Mouse (Mus musculus) limb, embryonic 14.5 days (tissue): Measurements from ENCODE around the gene Dsel. TPM values are rescaled to one million over a fixed set of nuclear protein-coding genes. Genes with fewer than 3 reads are reported as not detected.
A peak's percentile ranks its signal among the peaks of the same experiment; 100 is the strongest.

Experiments
- ATAC-seq: fragments of 200-750 bp; cut with Nextera tagmentation; 2 replicates; pipeline ENCODE4 v1.8.0; 2017; ENCODE audit warnings: low read depth, moderate number of reproducible peaks, moderate TSS enrichment; ENCODE audit not compliant: low FRiP score
- DNase-seq: peaks from one replicate; pipeline ENCODE4 v3.0.0-alpha.2; 2015; ENCODE audit warnings: low spot score
- H3K27ac ChIP-seq: fragments of 300-500 bp; sonication (generic); replicated peaks from 2 replicates; pipeline ENCODE4 v1.5.1; 2014; ENCODE audit warnings: low read depth, mild to moderate bottlenecking, low read length, moderate library complexity, mixed read lengths
- H3K27me3 ChIP-seq: fragments of 300-500 bp; sonication (generic); 2 replicates; pipeline ENCODE4 v1.6.1; 2014; ENCODE audit warnings: low read length, mixed read lengths; ENCODE audit not compliant: control insufficient read depth, insufficient read depth
- H3K36me3 ChIP-seq: fragments of 300-500 bp; sonication (generic); 2 replicates; pipeline ENCODE4 v1.6.1; 2014; ENCODE audit warnings: mild to moderate bottlenecking, low read length, moderate library complexity, mixed read lengths; ENCODE audit not compliant: control insufficient read depth, insufficient read depth
- H3K4me1 ChIP-seq: fragments of 300-500 bp; sonication (generic); 2 replicates; pipeline ENCODE4 v1.6.1; 2014; ENCODE audit warnings: antibody characterized with exemption, low read length, mixed read lengths; ENCODE audit not compliant: control insufficient read depth, insufficient read depth
- H3K4me2 ChIP-seq: fragments of 300-500 bp; sonication (generic); replicated peaks from 2 replicates; pipeline ENCODE4 v1.6.1; 2014; ENCODE audit warnings: low read depth, mild to moderate bottlenecking, low read length, moderate library complexity; ENCODE audit not compliant: severe bottlenecking
- H3K4me3 ChIP-seq: fragments of 300-500 bp; sonication (generic); replicated peaks from 2 replicates; pipeline ENCODE4 v1.5.1; 2014; ENCODE audit warnings: low read length
- H3K9ac ChIP-seq: fragments of 300-500 bp; sonication (generic); 2 replicates; pipeline ENCODE4 v1.6.1; 2014; ENCODE audit warnings: mild to moderate bottlenecking, low read depth, low read length, moderate library complexity; ENCODE audit not compliant: severe bottlenecking
- H3K9me3 ChIP-seq: fragments of 300-500 bp; sonication (generic); 2 replicates; pipeline ENCODE4 v1.6.1; 2016; ENCODE audit warnings: low read length; ENCODE audit not compliant: control insufficient read depth
- POLR2A ChIP-seq: fragments of 200-500 bp; IDR thresholded peaks from 2 replicates; pipeline ENCODE4 v1.8.0; 2012; ENCODE audit warnings: inconsistent platforms, mild to moderate bottlenecking, moderate library complexity, borderline replicate concordance; ENCODE audit not compliant: insufficient read depth, insufficient read length; ENCODE audit errors: extremely low read depth
- WGBS: fragments of 180-500 bp; shearing (Covaris S2); extraction: QIAGEN DNeasy Blood & Tissue Kit; methylation state at CpG from one replicate; pipeline ENCODE4 v1.1.7; 2014; 5-methylcytosine and 5-hydroxymethylcytosine counted together
- polyA plus RNA-seq, 2 experiments: library from polyadenylated mRNA; depleted of rRNA in 1 of 2; stranded (reverse) in 1 of 2; unstranded in 1 of 2; fragments of >200 nt; fragmentation: Nextera tagmentation in 1 of 2; extraction: Ambion mirVana in 1 of 2; gene quantifications; 2 replicates each; pipeline versions ENCODE4 v1.2.1 to v1.2.3; 2012 to 2014

The Dsel gene
- polyA plus RNA-seq (2012; rRNA removed) = 16.4 and 17.9 TPM in 2 replicates
- 29.2 and 31.3 TPM in 2 replicates for polyA plus RNA-seq (2014; fragmentation: Nextera tagmentation; extraction: Ambion mirVana)

GRCm38 (mm10) chr1:111864779-111865165 is at the start of gene Dsel:
Gene Dsel, minus strand, starts transcription at chr1:111864918.
- peak within 1 kb of the TSS; percentile 56 for H3K4me2 ChIP-seq
- peak; percentile 95; the same call in 1 of the 2 replicates for TF ChIP-seq POLR2A
- peak within 1 kb of the TSS; percentile 83 for H3K4me3 ChIP-seq
- H3K27me3 ChIP-seq = no peaks in the 10 kb centered on the region
- peak within 1 kb of the TSS; percentile 96 for H3K9ac ChIP-seq
- H3K27ac ChIP-seq = peak within 1 kb of the TSS; percentile 99
- 1% methylated on average over 31 of the region's 33 CpGs for whole genome bisulfite sequencing
- peak; percentile 96 for DNase-seq
- no peaks in the 10 kb centered on the region for H3K9me3 ChIP-seq
- peaks cover 14% of the 10 kb centered on the region; the same call in 1 of the 2 replicates for H3K4me1 ChIP-seq
- peak; percentile 96 for ATAC-seq
- H3K36me3 ChIP-seq = peaks cover 4% of the 10 kb centered on the region; the same call in 1 of the 2 replicates

GRCm38 (mm10) chr1:111911424-111911823 is 46.7 kb upstream of the Dsel start:
- no peak overlapping the region for H3K4me2 ChIP-seq
- DNase-seq = no peak
- WGBS = 72% methylated on average over 1 of the region's 1 CpGs

DNA sequence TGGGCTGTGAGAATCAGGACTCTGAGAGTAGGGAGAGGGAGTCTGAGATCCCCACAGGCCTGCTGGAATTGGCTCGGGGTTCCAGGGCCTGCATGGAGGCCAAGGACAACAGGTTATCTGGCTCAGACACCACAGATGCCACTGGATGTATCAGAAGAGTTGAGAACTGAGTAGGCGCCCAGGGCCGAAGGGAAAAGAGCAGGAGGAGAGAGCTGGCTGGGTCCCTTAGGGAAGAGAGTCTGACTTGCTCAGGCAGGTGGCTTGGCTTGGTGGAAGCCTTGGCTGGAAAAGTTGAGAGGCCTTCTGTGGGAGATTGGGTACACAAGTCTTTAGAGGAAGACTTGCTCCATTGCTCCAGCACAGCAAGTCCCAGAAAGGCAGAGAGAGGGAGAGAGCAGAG is 18.6 kb upstream of the Dsel start:
- H3K4me2 ChIP-seq = no peak overlapping the region
- no peaks in the 10 kb centered on the region for H3K4me1 ChIP-seq
- H3K9me3 ChIP-seq = no peaks in the 10 kb centered on the region
- TF ChIP-seq POLR2A = no peak
- no peak for DNase-seq
- ATAC-seq = no peak
- H3K4me3 ChIP-seq = no peak overlapping the region
- H3K27ac ChIP-seq = no peak overlapping the region
- H3K27me3 ChIP-seq = no peaks in the 10 kb centered on the region
- no peak overlapping the region for H3K9ac ChIP-seq
- H3K36me3 ChIP-seq = no peaks in the 10 kb centered on the region
- 74% methylated on average over 3 of the region's 3 CpGs for WGBS

More at GRCm38 (mm10) chr1:111911424-111911823, 46.7 kb upstream of the Dsel start:
- H3K9ac ChIP-seq = no peak overlapping the region
- no peaks in the 10 kb centered on the region for H3K9me3 ChIP-seq
- no peak for TF ChIP-seq POLR2A
- no peak overlapping the region for H3K27ac ChIP-seq
- no peaks in the 10 kb centered on the region for H3K27me3 ChIP-seq
- no peak for ATAC-seq
- H3K36me3 ChIP-seq = no peaks in the 10 kb centered on the region
- no peaks in the 10 kb centered on the region for H3K4me1 ChIP-seq
- H3K4me3 ChIP-seq = no peak overlapping the region

GRCm38 (mm10) chr1:111875784-111876183 is 11.1 kb upstream of the Dsel start:
- DNase-seq = no peak
- no peak overlapping the region for H3K4me2 ChIP-seq
- no peaks in the 10 kb centered on the region for H3K9me3 ChIP-seq
- no peak for TF ChIP-seq POLR2A
- no peaks in the 10 kb centered on the region for H3K36me3 ChIP-seq
- H3K9ac ChIP-seq = no peak overlapping the region
- no peaks in the 10 kb centered on the region for H3K4me1 ChIP-seq
- H3K4me3 ChIP-seq = no peak overlapping the region
- ATAC-seq = no peak
- H3K27me3 ChIP-seq = no peaks in the 10 kb centered on the region
- H3K27ac ChIP-seq = no peak overlapping the region

- Histone ChIP-seq H3K4me1 (no peaks in the 10 kb centered on the region), H3K4me3 (no peak overlapping the region), H3K9me3 (no peaks in the 10 kb centered on the region), H3K4me2 (no peak overlapping the region), H3K27ac (no peak overlapping the region), H3K27me3 (no peaks in the 10 kb centered on the region), H3K9ac (no peak overlapping the region), H3K36me3 (no peaks in the 10 kb centered on the region)
- ATAC-seq = no peak
- no peak for TF ChIP-seq POLR2A
- DNase-seq = peak; percentile 18
Measured at GRCm38 (mm10) chr1:111873196-111873595, 8.5 kb upstream of the Dsel start.
